Mouse (Mus musculus) kidney, postnatal 36 days (tissue): ENCODE results near the gene Gnai2.
"Not testable (repeated sequence)": the region's sequence is repeated elsewhere in the genome, so short reads cannot be mapped to it uniquely, and the experiment has no call there.

Source experiments
- DNase-seq, 2 experiments: peaks; one replicate each; pipeline ENCODE4 v3.0.0; 2021 to 2022; ENCODE audit warnings: mixed read lengths in 2 of 2

The Gnai2 gene

GRCm38 (mm10) chr9:107586974-107587832 lies 48.0 kb downstream of the Gnai2 start, which contains the start of gene Ifrd2:
Gene Ifrd2 (plus strand): TSS chr9:107587642.
- peak; percentile 98 to 100 for DNase-seq

- no peak for DNase-seq
These were observed 48.7 kb downstream of the Gnai2 start for GRCm38 (mm10) chr9:107586504-107586903.

- DNase-seq = no peak
These were observed 52.0 kb downstream of the Gnai2 start for GRCm38 (mm10) chr9:107583174-107583573.

GRCm38 (mm10) chr9:107582509-107583062 lies 52.6 kb downstream of the Gnai2 start:
- peak in 1 of 2 experiments; percentile 51 for DNase-seq

- DNase-seq = no peak
These were observed 53.6 kb downstream of the Gnai2 start for GRCm38 (mm10) chr9:107581584-107581983.

- DNase-seq = peak; percentile 95 to 97
These were observed 54.5 kb downstream of the Gnai2 start, which contains the start of gene Hyal3 for GRCm38 (mm10) chr9:107580501-107581317. Gene Hyal3 (plus strand): TSS chr9:107580818.

GRCm38 (mm10) chr9:107579023-107579900 lies 55.9 kb downstream of the Gnai2 start:
- DNase-seq = no peak

- no peak for DNase-seq
These were observed 56.6 kb downstream of the Gnai2 start, which contains the start of gene Naa80 for GRCm38 (mm10) chr9:107578587-107578986. Gene Naa80 (plus strand): TSS chr9:107578887.

GRCm38 (mm10) chr9:107577871-107578270 lies 57.3 kb downstream of the Gnai2 start:
- no peak for DNase-seq

- peak; percentile 90 to 93 for DNase-seq
These were observed 58.6 kb downstream of the Gnai2 start, which contains the start of gene Hyal1 for GRCm38 (mm10) chr9:107576357-107577107. Gene Hyal1 (plus strand): TSS chr9:107576927.

- peak in 1 of 2 experiments; percentile 60 for DNase-seq
These were observed 59.4 kb downstream of the Gnai2 start for GRCm38 (mm10) chr9:107575579-107576356.

GRCm38 (mm10) chr9:107573774-107574173 lies 61.4 kb downstream of the Gnai2 start:
- not testable (repeated sequence) for DNase-seq

GRCm38 (mm10) chr9:107572327-107572662 lies 62.9 kb downstream of the Gnai2 start:
- DNase-seq = no peak

GRCm38 (mm10) chr9:107571534-107572326 lies 63.4 kb downstream of the Gnai2 start:
- peak in 1 of 2 experiments; percentile 59 for DNase-seq

- no peak for DNase-seq
These were observed 64.3 kb downstream of the Gnai2 start for GRCm38 (mm10) chr9:107570845-107571244.

- no peak for DNase-seq
These were observed 65.2 kb downstream of the Gnai2 start for GRCm38 (mm10) chr9:107570016-107570415.

GRCm38 (mm10) chr9:107569270-107569669 lies 65.9 kb downstream of the Gnai2 start:
- DNase-seq = peak in 1 of 2 experiments; percentile 52

- DNase-seq = peak; percentile 93 to 95
These were observed 66.6 kb downstream of the Gnai2 start for GRCm38 (mm10) chr9:107568331-107569261.
